Mouse (Mus musculus) effector memory CD4-positive, alpha-beta T cell, adult 7 months (primary cell): ENCODE measurements around the gene Nelfa. TPM values are rescaled to one million over a fixed set of nuclear protein-coding genes. Genes with fewer than 3 reads are reported as not detected.

Experiments used
- polyA plus RNA-seq: library from polyadenylated mRNA; unstranded; fragments of 100-300 nt; shearing (Covaris generic); gene quantifications from one replicate; pipeline ENCODE4 v1.2.1, GENCODE M21; 2017

Nelfa gene
- polyA plus RNA-seq = 34.0 TPM

DNA sequence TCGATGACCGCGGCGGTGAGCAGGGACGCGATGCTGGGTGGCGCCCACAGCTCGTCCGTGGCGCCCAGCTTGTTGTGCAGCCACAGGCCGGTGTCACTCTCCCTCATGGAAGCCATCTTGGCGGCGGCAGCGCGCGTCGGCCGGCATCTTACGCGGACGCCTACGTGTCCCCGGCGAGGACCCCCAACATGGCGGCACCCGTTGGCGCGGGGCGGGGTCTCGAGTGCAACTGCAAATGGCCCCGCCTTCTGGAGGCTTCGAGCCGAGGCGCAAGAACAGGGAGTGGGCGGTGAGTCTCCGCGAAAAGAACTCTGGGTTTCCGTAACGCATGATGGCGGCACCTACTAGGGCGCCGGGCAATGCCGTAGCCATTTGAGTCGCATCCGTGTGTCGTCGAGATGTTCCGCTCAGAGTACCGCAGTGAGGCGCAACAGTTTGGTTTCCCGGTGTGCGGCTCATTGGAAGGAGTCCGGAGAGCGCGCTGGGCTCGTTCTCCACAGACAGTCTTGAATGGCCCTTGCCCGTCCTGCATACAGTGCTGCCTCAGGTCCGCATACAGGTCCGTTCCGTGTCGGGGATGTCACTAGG lies at the start of gene Nelfa:
TSS of gene Nelfa (minus strand) at position 294 of the 588 bp plus-strand sequence.

DNA sequence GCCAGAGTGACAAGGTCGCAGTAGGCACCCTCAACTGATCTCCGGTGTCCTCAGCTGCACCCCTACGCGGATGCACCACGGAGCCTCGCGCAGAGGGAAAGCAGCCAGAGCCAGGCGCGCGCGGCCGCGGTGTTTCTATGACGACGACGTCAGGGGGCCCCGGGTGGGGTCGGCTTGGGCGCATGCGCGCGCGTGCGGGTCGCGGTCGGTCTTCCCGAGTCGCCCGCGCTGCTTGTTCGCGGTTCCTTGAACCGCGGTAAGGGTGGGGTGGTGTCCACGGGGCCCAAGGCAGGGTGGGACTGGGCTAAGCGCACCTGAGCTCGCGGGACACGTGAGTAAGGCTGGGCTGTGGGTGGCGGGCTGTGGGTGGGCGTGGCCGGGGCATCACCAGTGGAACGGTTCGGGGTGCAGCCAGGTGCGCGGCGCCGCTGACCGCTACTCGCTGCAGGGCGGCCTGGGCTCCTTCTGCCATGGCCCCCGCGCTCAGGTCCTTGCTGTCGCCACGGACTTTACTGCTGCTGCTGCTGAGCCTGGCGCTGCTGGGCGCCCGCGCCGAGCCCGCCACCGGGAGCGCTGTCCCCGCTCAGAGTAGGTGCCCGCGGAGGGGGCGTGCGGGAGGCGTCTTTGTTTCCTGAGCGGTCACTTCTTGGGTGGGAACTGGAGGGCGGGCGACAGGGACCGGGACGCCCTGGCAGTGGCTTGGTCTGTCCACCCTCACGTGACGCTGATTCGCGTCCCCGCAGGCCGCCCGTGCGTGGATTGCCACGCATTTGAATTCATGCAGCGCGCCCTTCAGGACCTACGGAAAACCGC lies 47.3 kb upstream of the Nelfa start, which contains the start of gene Gm1673:
TSS of gene Gm1673 (plus strand) at position 125 of the 813 bp plus-strand sequence.

Other genes starting within 250 kb of the Nelfa start
- gene Fgfr3, start 214.7 kb downstream of the Nelfa start, polyA plus RNA-seq = 0.40 TPM
- 105 TPM for gene Letm1, start 153.6 kb downstream of the Nelfa start, polyA plus RNA-seq
- gene Nsd2, start 115.7 kb downstream of the Nelfa start, polyA plus RNA-seq = 28.5 TPM
- not detected for gene Gm1673, start 47.0 kb upstream of the Nelfa start, polyA plus RNA-seq
- gene Nat8l, start 59.6 kb upstream of the Nelfa start, polyA plus RNA-seq = not detected
- not detected for gene Poln, start 233.0 kb upstream of the Nelfa start, polyA plus RNA-seq
- 87.9 TPM for gene Haus3, start 233.1 kb upstream of the Nelfa start, polyA plus RNA-seq